Mouse (Mus musculus) retina, postnatal 1 day (tissue): Measurements from ENCODE around the gene Dclre1b.
A peak's percentile ranks its signal among the peaks of the same experiment; 100 is the strongest.
"Not testable (repeated sequence)": the region's sequence is repeated elsewhere in the genome, so short reads cannot be mapped to it uniquely, and the experiment has no call there.

Source experiments
- DNase-seq: peaks from one replicate; pipeline ENCODE4 v3.0.0-alpha.2; 2012

Dclre1b gene

DNA sequence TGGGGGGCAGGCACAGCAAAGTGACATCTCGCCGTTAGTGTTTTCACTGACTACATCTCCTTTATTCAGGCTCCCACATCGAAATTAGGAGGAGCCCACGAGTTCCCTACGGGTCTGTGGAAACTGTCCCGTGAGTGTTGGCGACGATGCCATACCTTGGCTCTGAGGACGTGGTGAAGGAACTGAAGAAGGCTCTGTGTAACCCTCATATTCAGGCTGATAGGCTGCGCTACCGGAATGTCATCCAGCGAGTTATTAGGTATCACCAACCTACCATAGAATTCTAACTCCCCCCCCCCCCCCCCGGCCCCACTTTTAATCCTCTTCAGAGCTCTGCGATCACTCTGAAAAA is 531 bp upstream of the Dclre1b start:
- no peak for DNase-seq

- no peak for DNase-seq
Measured at GRCm38 (mm10) chr3:103805671-103806070, 3.6 kb downstream of the Dclre1b start.

DNA sequence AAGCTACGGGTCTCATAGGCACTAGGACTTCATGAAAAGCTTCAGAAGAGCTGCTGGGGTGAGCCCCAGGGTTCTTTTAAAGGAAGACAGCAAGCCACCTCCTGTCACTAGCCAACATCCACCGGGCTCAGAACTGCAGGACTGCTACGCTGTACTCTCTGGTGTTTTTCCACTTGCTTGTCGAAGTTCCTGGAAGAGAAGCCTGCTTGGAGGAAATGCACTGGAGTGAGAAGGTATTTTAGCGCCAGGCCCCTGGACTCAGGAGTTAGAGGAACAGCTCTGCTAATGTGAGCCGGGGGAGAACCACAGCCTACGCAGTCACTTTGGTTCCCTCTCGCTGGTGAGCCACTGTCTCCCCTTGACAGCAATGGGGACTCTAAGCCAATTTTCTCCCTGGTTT is 6.4 kb downstream of the Dclre1b start:
- DNase-seq: no peak

GRCm38 (mm10) chr3:103801631-103802531 is 7.4 kb downstream of the Dclre1b start:
- no peak for DNase-seq

- DNase-seq: no peak
Measured at GRCm38 (mm10) chr3:103799507-103799906, 9.7 kb downstream of the Dclre1b start.

DNA sequence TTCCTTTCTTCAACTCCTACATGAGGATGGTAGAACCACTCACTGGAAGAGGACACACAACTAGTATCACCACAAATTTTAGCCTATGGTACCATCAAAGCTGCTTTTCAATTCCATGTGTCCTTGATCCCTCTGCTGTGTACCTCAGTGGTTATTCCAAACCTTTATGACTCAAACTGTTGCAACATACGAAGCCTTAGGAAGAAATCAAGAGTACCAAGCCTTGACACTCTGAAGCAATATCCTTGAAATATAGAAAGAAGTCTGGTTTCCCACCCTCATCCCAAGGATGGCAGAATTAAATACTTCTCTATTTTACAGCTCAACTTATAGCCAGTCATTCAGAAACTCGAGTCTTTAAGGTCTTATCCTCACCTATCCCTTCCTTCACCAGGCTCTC is 12.9 kb downstream of the Dclre1b start:
- DNase-seq: no peak

GRCm38 (mm10) chr3:103792566-103792965 is 16.7 kb downstream of the Dclre1b start:
- no peak for DNase-seq

DNA sequence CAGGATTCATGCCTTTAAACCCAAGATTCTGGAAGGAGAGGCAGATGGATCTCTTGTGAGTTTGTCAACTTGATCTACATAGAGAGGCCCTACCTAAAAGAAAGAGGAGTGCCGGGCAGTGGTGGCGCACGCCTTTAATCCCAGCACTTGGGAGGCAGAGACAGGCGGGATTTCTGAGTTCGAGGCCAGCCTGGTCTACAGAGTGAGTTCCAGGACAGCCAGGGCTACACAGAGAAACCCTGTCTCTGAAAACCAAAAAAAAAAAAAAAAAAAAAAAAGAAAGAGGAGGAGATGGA is 17.2 kb downstream of the Dclre1b start:
- DNase-seq: not testable (repeated sequence)

GRCm38 (mm10) chr3:103791230-103792110 is 17.8 kb downstream of the Dclre1b start, which contains the start of gene Hipk1:
Gene Hipk1, minus strand, starts transcription at chr3:103791563.
- peak; percentile 96 for DNase-seq

DNA sequence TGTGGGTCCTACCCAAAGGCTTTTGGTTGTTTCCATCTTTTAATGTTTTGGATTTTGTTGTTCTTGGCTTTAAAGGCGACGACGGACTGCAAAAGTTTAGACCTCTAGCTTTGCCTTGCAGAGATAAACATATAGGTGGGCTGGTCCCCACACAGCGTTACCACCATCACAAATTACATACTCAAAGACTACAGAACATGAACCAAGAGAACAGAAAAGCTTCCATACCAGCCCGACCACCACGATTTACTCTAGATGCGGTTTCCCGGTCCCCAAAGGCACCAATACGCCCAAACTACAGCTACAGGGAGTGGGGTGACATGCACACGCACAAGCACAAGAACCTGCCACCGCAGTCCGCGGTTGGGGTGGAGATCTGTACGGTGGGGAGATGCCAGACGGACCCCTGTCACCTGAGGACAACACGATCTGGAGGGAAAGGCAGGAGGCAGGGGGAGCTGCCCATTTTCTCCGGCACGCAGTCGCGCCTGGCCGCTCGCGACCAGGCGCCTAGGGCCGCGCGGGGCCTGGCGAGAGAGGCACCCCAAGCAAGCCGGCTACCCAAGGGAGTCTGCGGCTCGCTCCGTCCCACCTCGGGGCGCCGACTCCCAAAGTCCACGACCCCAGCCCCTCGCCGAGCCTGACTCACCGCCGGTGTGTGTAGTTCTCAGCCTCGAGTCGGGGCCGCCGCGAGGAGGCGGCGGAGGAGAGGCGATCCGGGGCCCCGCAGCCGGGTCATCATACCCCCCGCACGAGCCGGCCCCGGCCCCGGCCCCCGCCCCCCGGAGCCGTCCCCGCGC is 18.7 kb downstream of the Dclre1b start:
- no peak for DNase-seq

DNA sequence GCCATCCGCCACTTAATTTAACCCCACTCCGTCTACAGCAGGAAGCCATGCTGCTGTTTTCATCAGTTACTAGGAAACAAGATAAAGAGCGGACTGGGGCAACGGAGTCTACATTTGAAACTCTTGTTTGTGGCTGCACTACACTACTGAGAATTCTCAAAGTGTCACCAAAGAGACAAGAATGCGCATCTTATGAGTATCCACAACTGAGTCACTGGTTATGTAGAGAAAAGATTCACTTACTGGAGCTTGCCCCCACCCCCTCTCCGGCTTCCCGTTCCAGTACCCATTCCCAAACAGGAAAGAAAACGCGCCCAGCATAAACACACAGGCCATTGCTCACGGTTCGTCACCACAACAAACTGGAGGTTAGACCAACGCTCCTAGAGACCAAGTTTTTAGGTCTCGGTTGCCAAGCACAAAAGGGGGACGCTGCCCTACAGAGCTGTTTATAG is 19.3 kb downstream of the Dclre1b start:
- DNase-seq: peak; percentile 39

- DNase-seq: no peak
Measured at GRCm38 (mm10) chr3:103789096-103789495, 20.1 kb downstream of the Dclre1b start.

DNA sequence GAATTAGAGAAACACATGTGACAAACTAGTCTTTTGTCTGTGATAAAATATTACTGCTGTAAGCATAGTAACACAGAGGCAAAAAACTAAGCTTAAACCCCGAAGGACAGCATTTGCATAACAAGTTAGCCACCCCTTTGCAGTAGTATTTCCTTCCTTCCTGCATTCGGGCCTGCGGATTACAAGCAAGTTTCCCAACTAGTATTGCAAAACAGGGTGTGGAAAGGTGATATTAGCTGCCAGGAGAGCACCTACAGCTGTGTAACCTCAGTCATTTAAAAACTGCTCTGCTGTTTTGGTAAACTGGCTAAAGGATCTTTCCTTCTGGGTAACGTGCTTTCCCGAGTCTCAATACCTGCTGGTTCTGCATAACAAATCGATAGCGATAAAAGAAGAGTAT is 22.0 kb downstream of the Dclre1b start:
- DNase-seq: no peak

DNA sequence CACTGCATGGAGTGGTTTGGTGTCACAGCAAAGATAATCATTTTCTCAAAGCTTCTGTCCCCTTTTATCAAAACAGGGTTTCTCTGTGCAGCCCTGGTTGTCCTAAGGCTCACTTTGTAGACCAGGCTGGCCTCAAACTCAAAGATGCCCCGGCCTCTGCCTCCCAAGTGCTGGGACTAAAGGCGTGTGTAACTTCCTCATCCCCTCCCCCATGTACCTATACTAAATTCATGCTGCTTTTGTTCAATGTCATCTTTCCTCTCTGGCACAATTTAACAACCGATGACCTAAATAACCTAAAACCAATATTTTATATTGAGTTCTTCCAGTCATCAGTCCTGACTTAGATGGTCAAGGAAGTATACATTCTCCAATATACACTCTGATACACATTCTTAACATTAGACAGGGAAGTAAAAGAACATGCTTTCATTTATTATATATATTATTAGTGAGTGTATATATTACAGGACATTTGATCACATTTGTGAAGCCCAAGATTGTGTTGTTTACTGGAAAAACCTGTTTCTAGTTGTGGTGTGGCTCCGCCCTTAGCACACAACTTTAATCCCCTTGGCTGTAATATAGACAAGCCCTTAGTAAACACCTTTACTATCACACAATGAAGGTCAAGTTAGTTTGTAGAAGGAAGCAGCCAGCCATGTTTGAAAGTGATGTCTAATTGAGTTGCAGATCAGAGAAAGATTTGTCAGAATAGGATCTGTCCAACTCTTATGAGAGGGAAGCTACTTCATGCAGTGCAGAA is 26.2 kb downstream of the Dclre1b start:
- DNase-seq: no peak

DNA sequence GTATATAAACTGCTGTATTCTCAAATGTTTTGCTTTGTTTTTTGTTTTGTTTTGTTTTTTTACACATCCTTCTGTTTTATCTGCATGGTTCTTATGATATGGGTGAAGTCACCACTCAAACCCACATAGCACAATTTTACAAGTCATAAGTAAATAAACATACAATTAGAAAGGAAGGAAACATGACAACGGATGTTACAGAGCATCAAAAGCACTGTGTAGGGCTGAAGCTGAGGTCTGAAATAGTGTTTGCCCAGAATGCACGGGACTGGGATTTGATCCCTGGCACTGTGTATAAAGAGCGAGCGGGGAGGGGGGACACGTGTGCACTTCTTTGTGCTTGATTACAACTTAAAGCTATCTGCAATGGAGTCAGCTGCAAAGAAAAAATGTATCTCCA is 28.5 kb downstream of the Dclre1b start:
- no peak for DNase-seq

DNA sequence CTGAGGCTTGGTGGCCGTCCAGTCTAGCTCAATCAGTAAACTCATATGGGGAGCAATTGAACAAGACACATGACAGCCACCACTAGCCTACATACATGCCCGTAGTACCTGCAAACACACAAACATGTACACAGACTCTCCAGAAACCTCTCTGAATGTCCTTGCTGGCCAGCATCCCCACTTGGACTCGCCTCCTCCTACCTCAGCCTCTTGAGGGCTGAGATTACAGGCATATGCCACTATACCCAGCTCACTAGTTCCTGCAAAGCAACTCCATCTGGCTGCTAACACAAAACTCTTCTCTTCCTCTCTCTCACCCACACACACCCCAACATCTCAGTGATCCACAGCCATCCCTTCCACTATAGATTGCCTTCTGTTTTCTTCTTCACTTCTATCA is 29.0 kb downstream of the Dclre1b start:
- DNase-seq: no peak

GRCm38 (mm10) chr3:103779183-103779582 is 30.1 kb downstream of the Dclre1b start:
- DNase-seq: no peak

DNA sequence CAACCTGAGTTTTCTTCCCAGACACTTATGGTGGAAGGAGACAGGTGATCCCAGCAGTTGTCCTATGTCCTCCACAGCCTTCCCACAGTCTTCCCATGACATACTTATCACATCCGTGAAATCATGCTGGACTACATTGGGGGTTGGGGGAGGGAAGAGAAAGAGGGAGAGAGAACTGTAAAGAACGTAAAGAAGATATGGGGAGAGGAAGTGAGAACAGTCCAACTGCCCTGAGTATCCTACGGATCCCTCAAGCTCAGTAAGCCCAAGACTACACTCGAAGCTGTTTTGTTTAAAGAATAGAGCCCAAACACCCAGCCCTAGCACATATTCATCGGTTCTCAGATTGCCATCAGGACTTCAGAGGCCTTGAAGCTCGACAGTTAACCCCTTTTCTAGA is 30.6 kb downstream of the Dclre1b start:
- DNase-seq: no peak

DNA sequence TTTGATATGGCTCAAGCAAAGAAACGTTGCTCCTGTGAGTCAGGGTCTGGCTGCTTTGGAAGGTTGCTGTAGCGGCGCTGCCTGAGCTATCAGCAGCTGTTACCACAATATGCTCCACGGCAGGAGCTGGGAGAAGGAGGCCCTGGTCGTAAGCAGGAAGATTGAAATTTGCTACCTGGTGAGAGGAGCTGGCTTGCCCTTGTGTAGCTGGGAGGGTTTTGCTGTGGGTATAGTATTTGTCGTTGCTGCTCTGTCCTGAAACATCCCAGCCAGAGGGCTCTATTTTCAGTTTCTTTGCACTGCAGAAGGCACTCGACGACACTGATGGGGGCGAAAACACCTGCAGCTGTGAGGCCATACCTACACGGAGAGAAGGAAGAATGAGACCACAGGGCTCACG is 31.3 kb downstream of the Dclre1b start:
- no peak for DNase-seq

DNA sequence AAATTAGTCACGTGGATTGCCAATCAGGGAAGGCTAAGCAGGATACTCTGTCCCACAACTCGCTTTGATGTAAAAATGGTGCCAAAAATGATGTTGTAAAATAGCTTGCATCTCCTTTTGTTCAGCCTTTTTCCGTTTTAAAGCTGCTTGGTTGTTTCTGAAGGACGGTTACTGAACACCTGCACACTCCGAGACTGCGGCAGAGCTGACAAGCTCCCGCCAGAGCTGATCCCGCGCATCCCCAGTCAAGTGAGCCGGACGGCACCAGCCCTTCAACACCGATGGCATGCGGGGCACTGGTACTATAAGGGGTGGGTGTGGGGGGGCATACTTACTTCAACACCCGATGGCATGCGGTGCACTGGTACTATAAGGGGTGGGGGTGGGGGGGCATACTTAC is 35.2 kb downstream of the Dclre1b start:
- DNase-seq: no peak

GRCm38 (mm10) chr3:103773508-103773907 is 35.7 kb downstream of the Dclre1b start:
- no peak for DNase-seq

- no peak for DNase-seq
Measured at GRCm38 (mm10) chr3:103772846-103773245, 36.4 kb downstream of the Dclre1b start.
